Mouse (Mus musculus) myocyte (in vitro differentiated cells): ENCODE measurements around the gene Uncx.

Experiments used
- CEBPB ChIP-seq: IDR thresholded peaks from 2 replicates; pipeline ENCODE4 v1.6.1; 2011; ENCODE audit warnings: mild to moderate bottlenecking, moderate library complexity; ENCODE audit not compliant: poor library complexity, insufficient read depth, severe bottlenecking
- E2F4 ChIP-seq: IDR thresholded peaks from one replicate; pipeline ENCODE4 v1.6.1; 2011; ENCODE audit warnings: mild to moderate bottlenecking, control low read depth, moderate library complexity; ENCODE audit not compliant: insufficient read depth
- MAX ChIP-seq: IDR thresholded peaks from one replicate; pipeline ENCODE4 v1.6.1; 2011; ENCODE audit warnings: low read depth, mild to moderate bottlenecking, control low read depth
- MYOD1 ChIP-seq, 3 experiments: IDR thresholded peaks; one replicate each; pipeline ENCODE4 v1.6.1; 2011; ENCODE audit warnings: control low read depth in 2 of 3, low read depth in 2 of 3, mild to moderate bottlenecking in 2 of 3, moderate library complexity in 1 of 3; ENCODE audit not compliant: insufficient read length in 2 of 3, control insufficient read depth in 1 of 3
- MYOG ChIP-seq, 3 experiments: IDR thresholded peaks; one replicate each; pipeline ENCODE4 v1.6.1; 2011; ENCODE audit warnings: control low read depth in 2 of 3, low read depth in 2 of 3, mild to moderate bottlenecking in 2 of 3; ENCODE audit not compliant: insufficient read length in 2 of 3, control insufficient read depth in 1 of 3, insufficient read depth in 1 of 3
- POLR2A ChIP-seq: IDR thresholded peaks from one replicate; pipeline ENCODE4 v1.6.1; 2011; ENCODE audit warnings: low read depth, mild to moderate bottlenecking, control low read depth, moderate library complexity; ENCODE audit not compliant: insufficient read length
- REST ChIP-seq: IDR thresholded peaks from one replicate; pipeline ENCODE4 v1.6.1; 2011; ENCODE audit warnings: mild to moderate bottlenecking, control low read depth, moderate library complexity; ENCODE audit not compliant: insufficient read depth, insufficient read length
- TCF12 ChIP-seq: IDR thresholded peaks from one replicate; pipeline ENCODE4 v1.6.1; 2011; ENCODE audit warnings: mild to moderate bottlenecking, control low read depth; ENCODE audit not compliant: poor library complexity, insufficient read depth, severe bottlenecking
- TCF3 ChIP-seq: IDR thresholded peaks from one replicate; pipeline ENCODE4 v1.6.1; 2011; ENCODE audit warnings: low read depth, control low read depth; ENCODE audit not compliant: insufficient read length
- USF1 ChIP-seq: IDR thresholded peaks from one replicate; pipeline ENCODE4 v1.6.1; 2011; ENCODE audit warnings: low read depth, mild to moderate bottlenecking, control low read depth, moderate library complexity

DNA sequence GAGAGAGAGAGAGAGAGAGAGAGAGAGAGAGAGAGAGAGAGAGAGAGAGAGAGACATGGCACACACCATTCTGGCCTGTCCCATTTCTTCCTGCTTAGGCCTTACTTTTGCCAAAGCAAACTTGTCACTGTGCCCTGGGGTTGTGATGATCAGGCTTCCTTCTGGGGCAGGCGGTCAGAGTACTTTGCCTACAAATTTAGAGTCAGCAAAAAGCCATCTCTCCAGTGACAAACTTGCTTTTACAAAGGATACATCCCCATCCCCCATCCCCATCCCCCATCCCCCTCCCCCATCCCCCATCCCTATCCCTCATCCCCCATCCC is 1.3 kb upstream of the Uncx start:
- no peak for TF ChIP-seq MAX
- no peak for TF ChIP-seq POLR2A
- no peak for TF ChIP-seq REST
- TF ChIP-seq CEBPB: no peak
- TF ChIP-seq USF1: no peak
- no peak for TF ChIP-seq E2F4
- no peak for TF ChIP-seq TCF12
- TF ChIP-seq TCF3: no peak
- TF ChIP-seq MYOG (IDR thresholded peaks at IDR 0.05; ENCODE audit: control insufficient read depth in 1 of 3, insufficient read depth in 1 of 3, insufficient read length in 2 of 3, low read depth in 2 of 3): no peak
- TF ChIP-seq MYOD1 (IDR thresholded peaks at IDR 0.05; ENCODE audit: control insufficient read depth in 1 of 3, insufficient read length in 2 of 3, low read depth in 2 of 3): no peak
